Mouse (Mus musculus) layer of hippocampus, adult 8-10 months (tissue): ENCODE measurements around the gene Nfyc. TPM values are rescaled to one million over a fixed set of nuclear protein-coding genes. Genes with fewer than 3 reads are reported as not detected.
A peak's percentile ranks its signal among the peaks of the same experiment; 100 is the strongest.

Experiments used
- DNase-seq, 2 experiments: peaks; one replicate each; pipeline ENCODE4 v3.0.0; 2022; ENCODE audit warnings: low spot score in 2 of 2
- total RNA-seq, 4 experiments: library from RNA; stranded (reverse); gene quantifications; 2 replicates each; pipeline ENCODE4 v1.2.4; 2022

Nfyc gene
- total RNA-seq, 4 experiments from 2014 or later = 43.8 to 55.5 (median 45.9) TPM

DNA sequence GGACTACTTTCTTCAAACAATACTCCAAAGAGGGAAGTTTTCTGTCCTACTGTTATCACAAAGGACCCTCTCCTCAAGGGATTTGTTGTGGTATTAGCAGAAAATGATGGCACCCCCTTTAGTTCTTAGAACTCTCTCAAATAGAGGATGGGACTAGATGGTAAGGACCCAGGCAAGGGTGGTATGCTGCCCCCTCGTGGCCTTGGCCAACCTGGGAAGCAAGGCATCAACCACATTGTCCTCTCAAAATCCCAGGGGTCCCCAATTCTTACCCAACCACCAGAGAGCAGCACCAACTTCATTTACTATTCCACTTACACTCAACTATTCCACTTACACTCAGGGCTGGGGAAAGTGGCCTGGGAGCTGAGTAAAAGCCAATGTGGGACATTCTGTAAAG lies 76.1 kb downstream of the Nfyc start:
- DNase-seq = peak; percentile 50 to 74

GRCm38 (mm10) chr4:120749601-120750000 lies 81.8 kb downstream of the Nfyc start:
- no peak for DNase-seq

DNA sequence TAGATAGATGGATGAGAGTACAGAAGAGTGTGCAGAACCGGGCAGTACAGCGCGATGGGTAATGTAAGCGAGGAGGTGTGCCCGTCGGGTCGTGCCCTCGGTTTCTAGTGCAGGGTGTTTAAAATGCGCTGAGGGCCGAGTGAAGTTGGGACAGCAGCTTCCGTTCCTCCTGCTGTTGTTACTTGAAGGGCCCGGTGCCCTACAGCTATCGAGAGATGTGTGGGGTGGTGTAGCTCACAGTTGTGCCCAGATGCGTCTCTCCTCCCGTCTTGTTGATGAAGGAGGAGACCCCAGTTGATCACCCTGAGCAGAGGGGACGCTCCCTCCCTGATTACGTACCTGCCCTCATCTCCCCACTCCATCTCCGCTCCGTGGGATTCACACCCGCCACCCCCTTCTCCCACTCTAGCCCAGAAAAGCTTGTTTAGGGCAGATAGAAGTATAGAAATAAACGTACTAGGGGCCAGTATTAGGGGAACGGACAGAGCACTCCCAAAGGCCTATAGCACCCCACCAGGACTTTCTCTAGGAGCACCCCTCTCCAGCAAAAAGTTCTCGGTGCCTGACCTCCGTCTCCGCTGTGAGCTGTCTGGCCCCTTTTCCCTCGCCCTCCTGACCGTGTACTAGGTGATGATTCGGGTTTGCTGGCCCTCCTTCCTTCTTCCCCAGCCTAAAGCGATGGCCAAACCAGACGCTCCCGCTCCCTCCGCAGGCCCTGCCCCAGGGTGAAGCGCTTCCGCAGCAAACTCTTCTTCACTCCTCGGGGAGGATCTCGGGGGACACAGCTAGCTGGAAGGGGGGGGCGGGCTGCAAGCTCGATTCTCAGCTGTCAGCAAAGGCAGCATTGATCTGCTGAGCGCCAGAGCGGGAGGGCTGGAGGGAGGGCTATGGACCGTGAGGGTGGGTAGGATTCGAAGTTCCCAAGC lies 83.2 kb downstream of the Nfyc start, which contains the start of gene Kcnq4:
Gene Kcnq4 (minus strand): TSS at position 672 of the 926 bp plus-strand sequence.
- no peak for DNase-seq

DNA sequence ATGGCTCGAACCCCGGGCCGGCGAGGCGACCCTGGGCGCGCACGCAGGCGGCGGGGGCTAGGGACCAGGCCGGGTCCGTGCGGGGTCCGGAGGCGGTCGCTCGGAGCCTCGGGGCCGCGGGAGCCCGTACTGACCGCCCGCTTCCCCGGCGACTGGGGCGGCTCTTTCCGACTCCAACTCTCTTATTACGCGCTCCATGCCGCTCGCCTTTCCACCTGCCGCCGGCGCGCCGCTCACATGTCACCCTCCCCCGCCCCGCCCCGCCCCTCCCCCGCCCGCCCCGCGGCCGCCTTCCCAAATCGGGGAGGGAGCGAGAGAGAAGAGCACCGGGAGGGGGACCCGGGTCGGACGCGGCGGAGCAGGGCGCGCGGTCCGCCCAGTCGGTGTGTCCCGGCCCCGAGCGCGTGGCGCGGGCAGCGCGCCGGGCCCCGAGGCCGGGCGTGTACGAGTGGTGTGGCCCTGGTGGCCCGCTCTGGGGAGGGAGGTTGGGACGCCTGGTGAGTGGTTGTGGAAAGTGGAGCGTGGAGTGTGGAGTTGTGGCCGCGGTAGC lies 84.1 kb downstream of the Nfyc start:
- no peak for DNase-seq

DNA sequence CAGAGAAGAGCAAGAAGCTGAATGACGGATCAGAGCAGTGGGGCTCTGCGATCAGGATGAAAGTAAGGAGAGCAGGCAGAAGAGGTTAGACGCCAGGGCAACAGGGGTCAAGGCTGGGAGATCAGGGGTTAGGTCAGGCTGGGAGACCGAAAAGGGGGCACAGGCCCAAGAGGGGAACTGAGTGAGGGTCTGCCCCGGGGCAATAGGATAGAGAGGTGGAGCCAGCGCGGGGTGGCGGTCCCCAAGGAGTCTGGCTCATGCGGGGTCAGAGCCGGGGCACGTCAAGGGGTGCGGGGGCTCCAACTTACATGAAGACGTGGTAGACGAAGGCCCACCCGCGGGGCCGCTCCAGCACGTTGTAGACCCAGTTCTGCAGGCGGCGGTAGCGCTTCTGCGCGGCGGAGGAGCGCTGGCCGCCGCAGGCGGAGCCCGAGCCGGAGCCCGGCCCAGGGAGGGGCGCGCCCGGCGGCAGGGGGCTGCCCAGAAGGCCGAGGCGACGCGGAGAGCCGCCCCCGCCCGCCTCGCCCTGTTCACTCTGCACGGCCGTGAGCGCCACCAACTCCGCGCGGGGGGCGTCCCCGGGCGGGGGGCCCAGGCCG lies 84.7 kb downstream of the Nfyc start:
- no peak for DNase-seq

GRCm38 (mm10) chr4:120745731-120746551 lies 85.4 kb downstream of the Nfyc start:
- DNase-seq = no peak

DNA sequence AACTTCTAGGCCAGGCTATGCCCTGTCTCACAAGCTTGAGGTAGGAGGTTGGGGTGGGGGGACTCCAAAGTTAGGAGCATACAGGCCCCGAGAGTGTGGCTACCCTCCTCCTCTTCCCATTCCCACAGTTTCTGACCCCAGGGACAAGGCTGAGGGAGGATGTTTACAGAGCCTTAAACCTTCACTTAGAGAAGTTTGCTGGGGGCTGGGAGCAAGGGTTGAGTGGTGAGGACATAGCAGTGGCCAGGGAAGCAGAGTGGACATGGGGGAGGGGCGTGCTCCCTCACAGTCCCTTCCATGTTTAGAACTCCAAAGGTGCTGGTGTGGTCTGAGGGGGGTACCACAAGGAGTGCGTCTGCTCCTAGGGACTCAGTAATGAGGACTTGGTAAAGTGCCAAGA lies 87.7 kb downstream of the Nfyc start:
- DNase-seq = no peak

DNA sequence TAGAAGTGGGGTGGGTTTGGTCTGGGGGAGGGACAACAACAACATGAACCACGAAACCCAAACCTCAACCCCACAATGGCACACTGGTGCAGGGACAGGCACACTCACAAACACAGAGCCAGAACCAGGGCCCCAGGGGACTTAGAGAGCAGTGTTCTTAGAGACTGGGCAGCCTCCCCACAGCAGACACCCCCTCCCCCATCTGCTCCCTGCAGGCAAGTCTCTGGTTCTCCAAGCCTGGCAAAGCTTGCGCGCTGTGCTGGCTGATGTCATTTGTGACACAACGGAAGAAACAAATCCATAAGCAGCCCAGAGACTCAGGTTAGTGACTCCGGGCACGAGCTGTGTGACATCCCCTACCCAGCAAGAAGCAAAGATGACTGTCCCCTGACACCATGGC lies 90.1 kb downstream of the Nfyc start:
- peak in 1 of 2 experiments; percentile 24 for DNase-seq

DNA sequence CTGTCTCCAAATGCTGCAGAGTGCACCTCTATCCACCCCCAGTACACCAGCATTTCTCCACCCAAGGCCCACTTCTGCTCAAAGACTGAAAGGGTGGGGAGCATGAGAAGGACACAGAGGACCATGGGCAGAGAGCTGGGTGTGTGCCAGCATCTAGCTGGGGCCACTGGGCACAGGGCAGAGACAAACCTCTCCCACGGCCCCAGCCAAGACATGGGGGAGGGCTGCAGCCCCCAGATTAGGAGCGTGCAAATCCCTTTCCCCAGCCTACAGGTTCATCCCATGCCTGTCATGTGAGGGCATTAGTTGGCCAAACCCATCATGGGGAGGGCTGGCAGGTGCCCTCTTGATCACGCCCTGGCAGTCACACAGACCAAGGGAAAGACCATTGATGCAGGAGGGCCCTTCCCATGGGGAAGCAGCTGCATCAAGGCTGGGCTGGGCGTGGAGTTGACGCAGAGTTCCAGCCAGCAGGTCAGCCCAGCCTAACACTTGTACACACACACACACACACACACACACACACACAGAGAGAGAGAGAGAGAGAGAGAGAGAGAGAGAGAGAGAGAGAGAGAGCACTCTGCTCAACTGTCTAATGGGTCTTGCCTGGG lies 97.3 kb downstream of the Nfyc start:
- DNase-seq = no peak

- DNase-seq = no peak
Measured at GRCm38 (mm10) chr4:120732737-120733136, 98.6 kb downstream of the Nfyc start.

- no peak for DNase-seq
Measured at GRCm38 (mm10) chr4:120731030-120731644, 100.2 kb downstream of the Nfyc start.

GRCm38 (mm10) chr4:120730574-120730973 lies 100.8 kb downstream of the Nfyc start:
- DNase-seq = no peak

DNA sequence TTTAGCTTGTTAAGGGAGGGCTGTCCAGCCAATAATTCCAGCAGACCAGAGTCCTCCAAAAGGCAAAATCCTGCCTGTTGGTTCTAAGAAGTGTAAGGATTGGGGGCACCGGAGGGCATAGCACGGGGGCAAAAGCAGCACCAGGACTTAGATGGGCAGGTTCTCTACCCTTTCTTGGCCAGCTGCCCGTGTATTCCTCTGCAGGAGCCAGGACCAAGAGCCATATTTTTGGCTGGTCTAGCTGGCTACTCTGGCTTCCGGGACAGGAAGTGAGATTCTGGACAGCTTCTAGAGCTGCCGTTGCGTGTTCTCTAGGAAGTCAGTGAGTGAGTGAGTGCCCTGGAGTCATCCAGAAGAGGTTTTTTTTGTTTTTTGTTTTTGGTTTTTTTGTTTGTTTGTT lies 101.2 kb downstream of the Nfyc start:
- no peak for DNase-seq

- DNase-seq = no peak
Measured at GRCm38 (mm10) chr4:120729441-120729840, 101.9 kb downstream of the Nfyc start.

GRCm38 (mm10) chr4:120727842-120728241 lies 103.5 kb downstream of the Nfyc start:
- no peak for DNase-seq

- DNase-seq = no peak
Measured at GRCm38 (mm10) chr4:120726174-120726573, 105.2 kb downstream of the Nfyc start.

DNA sequence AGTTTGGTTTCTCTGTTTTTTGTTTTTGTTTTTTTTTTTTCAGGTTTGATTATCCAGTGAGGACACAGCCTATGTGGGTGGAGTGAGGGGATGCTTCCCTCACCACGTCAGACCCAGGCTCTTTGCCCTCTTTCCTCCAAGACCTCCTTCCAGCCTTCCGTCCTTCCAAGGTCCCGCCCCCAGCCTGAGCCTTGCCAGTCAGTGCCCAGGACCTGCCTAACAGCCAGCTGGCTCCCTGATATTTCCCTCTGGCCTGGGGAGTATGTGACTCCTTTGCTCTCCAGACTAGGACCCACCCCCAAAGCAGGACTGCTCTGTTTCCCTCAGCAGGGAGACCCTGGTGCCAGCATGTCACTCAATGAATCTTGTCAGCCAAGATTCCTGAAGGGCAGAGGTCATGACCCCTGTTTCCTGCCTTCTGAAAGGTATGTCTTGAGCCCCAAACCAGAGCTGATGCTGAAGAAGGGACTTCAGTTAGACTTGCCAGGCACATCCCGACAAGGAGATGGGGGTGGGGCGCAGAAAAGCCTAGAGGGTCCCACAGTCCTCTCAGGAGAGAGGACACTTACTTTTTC lies 105.8 kb downstream of the Nfyc start:
- no peak for DNase-seq

DNA sequence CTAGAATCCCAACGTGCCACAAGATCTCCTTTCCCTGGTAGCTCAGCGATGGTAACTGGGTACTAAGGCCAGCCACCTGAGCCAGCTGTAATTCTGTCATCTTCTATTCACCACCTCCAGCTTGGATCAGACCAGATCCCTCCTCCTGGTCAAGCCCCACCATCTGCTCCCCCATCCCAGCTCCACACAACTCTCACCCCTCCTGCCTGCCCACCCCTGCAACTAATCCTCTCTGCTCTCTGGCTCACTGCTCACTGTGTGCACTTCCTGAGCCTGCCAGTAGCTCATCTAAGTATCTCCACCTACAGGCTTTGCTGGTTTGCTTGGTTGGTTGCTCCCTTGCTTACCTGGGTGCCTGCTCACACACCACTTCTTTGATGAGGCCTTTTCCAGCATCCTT lies 109.8 kb downstream of the Nfyc start:
- DNase-seq = no peak

DNA sequence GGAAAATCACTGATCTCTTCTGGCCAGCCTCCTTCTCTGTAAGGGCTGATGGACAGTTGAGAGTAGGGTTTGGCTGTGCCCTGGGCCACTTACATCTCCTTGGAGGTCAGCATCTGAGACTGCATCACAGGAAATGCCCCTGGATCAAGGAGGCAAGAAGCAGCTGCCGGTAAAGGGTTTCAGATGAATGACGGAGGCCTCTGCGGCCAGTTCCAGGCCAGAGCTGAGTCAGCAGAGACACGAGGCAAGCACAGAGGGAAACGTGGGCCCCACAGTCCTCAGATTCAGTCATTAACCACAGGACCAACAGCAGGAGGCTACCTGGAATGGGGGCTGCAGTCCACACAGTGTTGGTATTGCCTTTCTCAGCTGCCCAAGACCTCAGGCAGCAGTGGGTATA lies 112.2 kb downstream of the Nfyc start:
- no peak for DNase-seq

GRCm38 (mm10) chr4:120717591-120717990 lies 113.8 kb downstream of the Nfyc start:
- peak in 1 of 2 experiments; percentile 51 for DNase-seq
